Mouse (Mus musculus) liver, adult 2 months (tissue): Measurements from ENCODE around the gene Gfi1. TPM values are rescaled to one million over a fixed set of nuclear protein-coding genes. Genes with fewer than 3 reads are reported as not detected.

Experiments used
- DNase-seq: peaks from one replicate; pipeline ENCODE4 v3.0.0-alpha.2; 2011; ENCODE audit warnings: low read depth, low spot score; ENCODE audit errors: extremely low read depth
- H3K27ac ChIP-seq: fragments of 200-500 bp; replicated peaks from 2 replicates; pipeline ENCODE4 v1.5.1; 2012; ENCODE audit warnings: low read depth, mild to moderate bottlenecking, control low read depth, inconsistent platforms, low read length; ENCODE audit not compliant: insufficient read depth
- H3K27me3 ChIP-seq: fragments of 200-500 bp; 2 replicates; pipeline ENCODE4 v1.6.1; 2012; ENCODE audit warnings: mild to moderate bottlenecking, moderate library complexity, low read length, inconsistent platforms; ENCODE audit not compliant: control insufficient read depth, insufficient read depth
- H3K36me3 ChIP-seq: fragments of 200-500 bp; 2 replicates; pipeline ENCODE4 v1.6.1; 2012; ENCODE audit warnings: low read length, inconsistent platforms; ENCODE audit not compliant: control insufficient read depth, insufficient read depth
- H3K4me1 ChIP-seq: fragments of 200-500 bp; 2 replicates; pipeline ENCODE4 v1.6.1; 2011; ENCODE audit warnings: low read length; ENCODE audit not compliant: control insufficient read depth, insufficient read depth
- H3K4me3 ChIP-seq: fragments of 200-500 bp; 2 replicates; pipeline ENCODE4 v1.5.1; 2011; ENCODE audit warnings: low read depth, mild to moderate bottlenecking, control low read depth, low read length, moderate library complexity; ENCODE audit not compliant: insufficient read depth
- H3K79me2 ChIP-seq: fragments of 200-500 bp; 2 replicates; pipeline ENCODE4 v1.6.1; 2012; ENCODE audit warnings: inconsistent platforms, mild to moderate bottlenecking, low read length, moderate library complexity; ENCODE audit not compliant: control insufficient read depth, insufficient read depth
- H3K9ac ChIP-seq: fragments of 200-500 bp; 2 replicates; pipeline ENCODE4 v1.6.1; 2012; ENCODE audit warnings: low read depth, mild to moderate bottlenecking, control low read depth, inconsistent platforms, low read length
- CTCF ChIP-seq: fragments of 200-500 bp; IDR thresholded peaks from 2 replicates; pipeline ENCODE4 v1.5.1; 2011; ENCODE audit warnings: low read depth, low read length, control low read depth
- POLR2A ChIP-seq: fragments of 200-500 bp; IDR thresholded peaks from 2 replicates; pipeline ENCODE4 v1.6.1; 2011; ENCODE audit warnings: low read length, control low read depth; ENCODE audit not compliant: insufficient read depth; ENCODE audit errors: extremely low read depth
- WGBS: fragments of 180-500 bp; shearing (Covaris S2); methylation state at CpG from one replicate; pipeline ENCODE4 v1.1.7; 2018; 5-methylcytosine and 5-hydroxymethylcytosine counted together
- polyA plus RNA-seq: library from polyadenylated mRNA; depleted of rRNA; stranded (reverse); fragments of >200 nt; gene quantifications from 2 replicates; pipeline ENCODE4 v1.2.3, GENCODE M21; 2012; rRNA removed
- total RNA-seq: library from RNA; depleted of rRNA; stranded (reverse); fragments of >200 nt; gene quantifications from 2 replicates; pipeline ENCODE4 v1.2.3, GENCODE M21; 2014; rRNA removed

The Gfi1 gene
- total RNA-seq (0.07 and 0.09 TPM in 2 replicates), polyA plus RNA-seq (0.12 TPM in 1 of 2 replicates, not detected in the other)

GRCm38 (mm10) chr5:107725435-107726261, at the start of gene Gfi1:
Gfi1 (minus strand) TSS chr5:107726036.
- DNase-seq = no peak
- TF ChIP-seq POLR2A (no peak), CTCF (no peak)
- Histone ChIP-seq H3K79me2 (no peaks in the 10 kb centered on the region), H3K4me1 (peaks cover 10% of the 10 kb centered on the region), H3K27ac (no peak within 1 kb of the TSS), H3K27me3 (peaks cover 56% of the 10 kb centered on the region), H3K9ac (no peak within 1 kb of the TSS; the same call in 1 of the 2 replicates), H3K4me3 (peak within 1 kb of the TSS; percentile 42; the same call in 1 of the 2 replicates), H3K36me3 (no peaks in the 10 kb centered on the region)
- WGBS = 4% methylated on average over 41 of the region's 41 CpGs

DNA sequence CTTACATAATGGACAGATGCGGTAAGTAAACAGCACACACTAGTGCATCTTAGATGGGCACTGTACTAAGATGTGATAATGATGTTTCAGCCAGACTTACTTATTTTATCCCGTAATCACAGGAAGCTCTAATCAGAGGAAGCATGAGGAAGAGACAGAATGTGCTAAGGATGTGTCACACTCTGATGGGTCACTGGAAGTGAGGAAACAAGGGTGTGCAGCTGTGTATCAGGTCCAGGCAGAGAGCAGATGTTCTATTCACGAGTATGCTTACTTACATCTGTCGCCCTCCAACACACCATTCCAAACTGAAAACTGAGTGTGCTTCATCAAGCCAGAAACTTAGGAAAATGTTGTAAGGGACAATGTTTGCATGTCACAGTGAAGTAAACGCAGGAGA, 46.2 kb upstream of the Gfi1 start:
- Histone ChIP-seq H3K9ac (no peak overlapping the region), H3K36me3 (peaks cover 28% of the 10 kb centered on the region), H3K4me3 (no peak overlapping the region), H3K4me1 (no peaks in the 10 kb centered on the region; the same call in 1 of the 2 replicates), H3K27me3 (no peaks in the 10 kb centered on the region), H3K27ac (no peak overlapping the region), H3K79me2 (0 out of 2 replicates have a peak, but pooled peaks cover 5% of the 10 kb centered on the region)
- DNase-seq = no peak
- no peak for TF ChIP-seq POLR2A
- 67% methylated on average over 5 of the region's 5 CpGs for WGBS

GRCm38 (mm10) chr5:107768224-107768623, 42.4 kb upstream of the Gfi1 start:
- Histone ChIP-seq H3K4me3 (no peak overlapping the region), H3K36me3 (peaks cover 27% of the 10 kb centered on the region), H3K27me3 (no peaks in the 10 kb centered on the region), H3K27ac (no peak overlapping the region), H3K9ac (no peak overlapping the region), H3K79me2 (peaks cover 5% of the 10 kb centered on the region; the same call in 1 of the 2 replicates), H3K4me1 (no peaks in the 10 kb centered on the region; the same call in 1 of the 2 replicates)
- no peak for TF ChIP-seq POLR2A
- TF ChIP-seq CTCF = no peak
- WGBS = 97% methylated on average over 1 of the region's 1 CpGs
- DNase-seq = no peak

DNA sequence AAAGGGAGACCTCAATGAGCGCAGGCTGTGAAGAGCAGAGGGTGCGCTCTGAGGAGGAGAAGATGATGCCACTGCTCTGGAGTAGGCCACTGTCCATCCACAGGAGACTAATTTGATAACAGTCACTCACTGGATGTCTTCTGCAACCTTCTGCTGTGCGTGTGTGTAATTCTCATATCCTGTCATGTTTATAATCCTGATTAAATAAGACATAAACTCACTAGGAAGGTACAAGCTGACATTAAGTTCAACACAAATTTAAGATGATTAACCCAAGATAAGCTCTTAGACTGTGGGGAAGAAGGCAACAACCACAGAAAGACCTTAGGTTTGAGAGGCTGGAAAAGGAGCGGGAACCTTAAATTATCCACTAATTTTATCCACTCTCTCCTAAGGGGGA, 40.1 kb upstream of the Gfi1 start:
- no peak overlapping the region for H3K27ac ChIP-seq
- no peaks in the 10 kb centered on the region for H3K4me1 ChIP-seq
- H3K27me3 ChIP-seq = no peaks in the 10 kb centered on the region
- no peak for DNase-seq
- no peak overlapping the region for H3K9ac ChIP-seq
- WGBS = 93% methylated on average over 4 of the region's 4 CpGs
- TF ChIP-seq POLR2A (no peak), CTCF (no peak)
- peaks cover 5% of the 10 kb centered on the region; the same call in 1 of the 2 replicates for H3K79me2 ChIP-seq
- peaks cover 17% of the 10 kb centered on the region for H3K36me3 ChIP-seq
- H3K4me3 ChIP-seq = no peak overlapping the region

DNA sequence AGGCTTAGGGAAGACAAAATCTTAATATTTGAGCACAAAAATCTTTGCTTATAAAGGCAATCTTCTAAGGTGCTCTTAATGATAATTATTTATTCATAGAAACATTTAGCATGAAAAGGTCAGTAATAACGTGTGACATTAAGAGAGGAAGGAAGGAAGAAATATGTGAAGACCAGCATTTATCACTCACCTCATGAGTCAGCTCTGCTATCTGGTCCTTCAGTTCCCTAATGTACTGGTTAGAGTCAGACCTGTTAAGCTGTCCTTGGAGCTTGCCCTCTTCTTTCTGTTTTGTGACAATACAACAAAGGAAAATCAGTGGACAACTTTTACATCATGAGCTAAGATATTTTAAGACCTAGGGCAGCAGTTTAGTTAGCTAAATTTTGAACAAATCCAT, 38.6 kb upstream of the Gfi1 start:
- 79% methylated on average over 1 of the region's 1 CpGs for WGBS
- DNase-seq = no peak
- Histone ChIP-seq H3K27me3 (no peaks in the 10 kb centered on the region), H3K4me3 (no peak overlapping the region), H3K79me2 (peaks cover 5% of the 10 kb centered on the region; the same call in 1 of the 2 replicates), H3K27ac (no peak overlapping the region), H3K4me1 (no peaks in the 10 kb centered on the region), H3K36me3 (peaks cover 19% of the 10 kb centered on the region), H3K9ac (no peak overlapping the region)
- no peak for TF ChIP-seq CTCF
- TF ChIP-seq POLR2A = no peak

DNA sequence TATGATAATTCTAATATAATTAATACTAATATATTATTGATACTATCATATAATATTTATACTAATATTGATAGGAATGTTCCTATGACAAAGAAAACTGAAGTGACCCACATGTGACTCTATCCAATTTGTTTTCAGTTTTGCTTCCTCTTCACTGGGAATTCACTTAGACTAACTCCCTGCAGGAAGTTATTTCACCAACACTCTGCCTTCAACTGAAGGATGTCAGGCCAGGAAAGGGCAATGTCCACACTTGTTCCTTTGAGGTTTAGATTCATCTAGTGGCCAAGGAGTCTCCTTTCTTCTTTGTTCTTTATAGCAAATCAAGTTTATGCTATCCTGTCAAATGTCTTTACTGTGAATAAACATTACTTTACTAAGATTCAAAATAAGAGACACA, 37.8 kb upstream of the Gfi1 start:
- Histone ChIP-seq H3K4me3 (no peak overlapping the region), H3K9ac (no peak overlapping the region), H3K27ac (no peak overlapping the region), H3K27me3 (no peaks in the 10 kb centered on the region), H3K79me2 (peaks cover 5% of the 10 kb centered on the region; the same call in 1 of the 2 replicates), H3K4me1 (no peaks in the 10 kb centered on the region), H3K36me3 (peaks cover 25% of the 10 kb centered on the region)
- no peak for TF ChIP-seq CTCF
- TF ChIP-seq POLR2A = no peak
- DNase-seq = no peak
